ENCODE assay signal across 10 mouse cellular contexts in genomic region chr17:29431553-29432297, GRCm38 (mm10). TPM values are rescaled to one million over a fixed set of nuclear protein-coding genes. Genes with fewer than 3 reads are reported as not detected.
DNase-seq lines count a peak whose midpoint lies in the region; ATAC-seq lines count a peak whose summit lies in the region.
"Had no signal": no experiment of that assay in that cellular context is flagged by ENCODE, and none has a peak within 500 bp of the region (broad histone marks: within the 10 kb centered on the region; RNA-seq: fewer than 3 reads in every experiment).

No protein-coding gene starts in this region.

- no peaks in the 10 kb centered on the region for H3K36me3 ChIP-seq in forebrain, embryonic 12.5 days (replicated peaks)
- no peaks in the 10 kb centered on the region for H3K36me3 ChIP-seq in forebrain, embryonic 15.5 days
- no peaks in the 10 kb centered on the region for H3K36me3 ChIP-seq in heart, embryonic 14.5 days (ENCODE audit: control insufficient read depth, insufficient read depth, low read length)
- H3K36me3 ChIP-seq: midbrain, embryonic 12.5 days had no signal

- no peaks in the 10 kb centered on the region for H3K27me3 ChIP-seq in forebrain, embryonic 12.5 days
- no peaks in the 10 kb centered on the region for H3K27me3 ChIP-seq in forebrain, embryonic 15.5 days
- no peaks in the 10 kb centered on the region for H3K27me3 ChIP-seq in heart, embryonic 14.5 days (ENCODE audit: control insufficient read depth, insufficient read depth, low read length)
- H3K27me3 ChIP-seq: midbrain, embryonic 12.5 days had no signal

- H3K4me2 ChIP-seq in forebrain, embryonic 12.5 days = no peak overlapping the region
- no peak overlapping the region for H3K4me2 ChIP-seq in forebrain, embryonic 15.5 days (replicated peaks)
- H3K4me2 ChIP-seq in heart, embryonic 14.5 days (ENCODE audit: low read length) = no peak overlapping the region
- H3K4me2 ChIP-seq: midbrain, embryonic 12.5 days had no signal

- WGBS in forebrain, embryonic 12.5 days = 77% methylated on average over 8 of the region's 8 CpGs
- WGBS in forebrain, embryonic 15.5 days = 76% methylated on average over 8 of the region's 8 CpGs
- 47% methylated on average over 8 of the region's 8 CpGs for WGBS in heart, embryonic 14.5 days

- no peaks in the 10 kb centered on the region for H3K9me3 ChIP-seq in forebrain, embryonic 12.5 days
- H3K9me3 ChIP-seq in forebrain, embryonic 15.5 days = no peaks in the 10 kb centered on the region
- H3K9me3 ChIP-seq in heart, embryonic 14.5 days (ENCODE audit: control insufficient read depth, low read length) = no peaks in the 10 kb centered on the region

- H3K4me3 ChIP-seq in forebrain, embryonic 12.5 days (replicated peaks) = no peak overlapping the region
- H3K4me3 ChIP-seq in forebrain, embryonic 15.5 days = no peak overlapping the region
- H3K4me3 ChIP-seq in heart, embryonic 14.5 days (ENCODE audit: control insufficient read depth in 1 of 2, insufficient read depth in 1 of 2, low read depth in 1 of 2, low read length in 2 of 2) = no peak overlapping the region
- H3K4me3 ChIP-seq: midbrain, embryonic 12.5 days had no signal

- H3K4me1 ChIP-seq in forebrain, embryonic 12.5 days = peaks cover 10% of the 10 kb centered on the region
- peaks cover 1% of the 10 kb centered on the region for H3K4me1 ChIP-seq in forebrain, embryonic 15.5 days
- peaks cover 33 to 45% of the 10 kb centered on the region in 2 experiments for H3K4me1 ChIP-seq in heart, embryonic 14.5 days (ENCODE audit: control insufficient read depth in 2 of 2, insufficient read depth in 2 of 2, low read length in 2 of 2)

- ATAC-seq in forebrain, embryonic 12.5 days (ENCODE audit: low FRiP score) = no peak
- ATAC-seq in forebrain, embryonic 15.5 days (replicated peaks) = no peak
- no peak for ATAC-seq in heart, embryonic 14.5 days (ENCODE audit: insufficient number of reproducible peaks, insufficient read depth, low FRiP score, low read depth)

- peak; percentile 79 for DNase-seq in CD4-positive helper T cell, adult 2 months (ENCODE audit: low read depth, low spot score)
- peak; percentile 25 for DNase-seq in lung, postnatal 14 days
- DNase-seq in adrenal gland, postnatal 4 days (ENCODE audit: low spot score in 2 of 2) = no peak
- no peak for DNase-seq in left cerebral cortex, adult 8-10 months (ENCODE audit: low spot score in 2 of 2)
- DNase-seq in left cerebral cortex, adult 11 months (ENCODE audit: low spot score) = no peak
- DNase-seq: kidney, postnatal 4 days had no signal

- no peak overlapping the region for H3K9ac ChIP-seq in forebrain, embryonic 12.5 days
- H3K9ac ChIP-seq in forebrain, embryonic 15.5 days (replicated peaks) = no peak overlapping the region
- H3K9ac ChIP-seq in heart, embryonic 14.5 days (ENCODE audit: low read length) = no peak overlapping the region
- H3K9ac ChIP-seq: midbrain, embryonic 12.5 days had no signal

- H3K27ac ChIP-seq in forebrain, embryonic 12.5 days = 0 out of 2 replicates have a peak overlapping the region, but pooled peaks have one; percentile 9
- no peak overlapping the region for H3K27ac ChIP-seq in forebrain, embryonic 15.5 days (replicated peaks)
- peak overlapping the region; percentile 35 to 85; a peak in 3 of 4 replicates for H3K27ac ChIP-seq in heart, embryonic 14.5 days (replicated peaks in 1 of 2; ENCODE audit: control insufficient read depth in 1 of 2, insufficient read depth in 1 of 2, low read depth in 2 of 2, low read length in 2 of 2)
- H3K27ac ChIP-seq: midbrain, embryonic 12.5 days had no signal

RNA-seq across cellular contexts. Expression of gene Pim1, which starts 58.8 kb away (rescaled TPM):
- 18.9 and 22.6 TPM in 2 replicates for polyA plus RNA-seq in forebrain, embryonic 12.5 days (2016; fragmentation: Nextera tagmentation; extraction: Ambion mirVana)
- 15.6 and 17.7 TPM in 2 replicates for polyA plus RNA-seq in forebrain, embryonic 15.5 days (2015; fragmentation: Nextera tagmentation; extraction: Ambion mirVana)
- 14.1 and 16.5 TPM in 2 replicates for polyA plus RNA-seq in heart, embryonic 14.5 days (2014; fragmentation: Nextera tagmentation; extraction: Ambion mirVana)
- 10 to 100 TPM; 53.4 to 65.5 TPM for total RNA-seq in adrenal gland, postnatal 4 days (2021)
- total RNA-seq in left cerebral cortex, adult 8-10 months (2022) = 1 to 10 TPM; 4.3 to 6.0 (median 5.1) TPM

Comparison
In these comparisons a context has a peak if more than half of its experiments do, and no peak if none do; other contexts are left out.
1. DNase-seq: peak in CD4-positive helper T cell, adult 2 months (single experiment) and lung, postnatal 14 days (single experiment); none in adrenal gland, postnatal 4 days (0 of 2), left cerebral cortex, adult 8-10 months (0 of 2) and left cerebral cortex, adult 11 months (single experiment).